Mouse (Mus musculus) forebrain, postnatal 0 days (tissue): Measurements from ENCODE around the gene Dcx. TPM values are rescaled to one million over a fixed set of nuclear protein-coding genes. Genes with fewer than 3 reads are reported as not detected.

Experiments
- ATAC-seq: fragments of 200-750 bp; cut with Nextera tagmentation; 2 replicates; pipeline ENCODE4 v1.8.0; 2017; ENCODE audit warnings: mild to moderate bottlenecking, moderate library complexity
- DNase-seq: peaks from one replicate; pipeline ENCODE4 v3.0.0-alpha.2; 2015
- H3K27ac ChIP-seq: fragments of 300-500 bp; sonication (generic); 2 replicates; pipeline ENCODE4 v1.5.1; 2014; ENCODE audit warnings: low read depth, mild to moderate bottlenecking, antibody characterized with exemption, low read length, moderate library complexity, mixed read lengths
- H3K27me3 ChIP-seq: fragments of 300-500 bp; sonication (generic); 2 replicates; pipeline ENCODE4 v1.6.1; 2014; ENCODE audit warnings: mild to moderate bottlenecking, low read length, mixed read lengths; ENCODE audit not compliant: insufficient read depth
- H3K36me3 ChIP-seq: fragments of 300-500 bp; sonication (generic); 2 replicates; pipeline ENCODE4 v1.6.1; 2014; ENCODE audit warnings: mild to moderate bottlenecking, moderate library complexity; ENCODE audit not compliant: insufficient read depth
- H3K4me1 ChIP-seq: fragments of 300-500 bp; sonication (generic); 2 replicates; pipeline ENCODE4 v1.6.1; 2014; ENCODE audit warnings: antibody characterized with exemption; ENCODE audit not compliant: insufficient read depth
- H3K4me2 ChIP-seq: fragments of 300-500 bp; sonication (generic); 2 replicates; pipeline ENCODE4 v1.6.1; 2014; ENCODE audit warnings: low read depth, mild to moderate bottlenecking, moderate library complexity
- H3K4me3 ChIP-seq: fragments of 300-500 bp; sonication (generic); 2 replicates; pipeline ENCODE4 v1.5.1; 2014; ENCODE audit warnings: low read depth, low read length, mixed read lengths
- H3K9ac ChIP-seq: fragments of 300-500 bp; sonication (generic); 2 replicates; pipeline ENCODE4 v1.6.1; 2014; ENCODE audit warnings: mild to moderate bottlenecking
- H3K9me3 ChIP-seq: fragments of 300-500 bp; sonication (generic); 2 replicates; pipeline ENCODE4 v1.6.1; 2016; ENCODE audit warnings: low read length
- CTCF ChIP-seq: sonication (generic); IDR thresholded peaks from 2 replicates; pipeline ENCODE4 v1.5.1; 2016; ENCODE audit warnings: antibody characterized with exemption, control low read depth, low read depth
- WGBS: fragments of 180-500 bp; shearing (Covaris S2); extraction: QIAGEN DNeasy Blood & Tissue Kit; methylation state at CpG from one replicate; pipeline ENCODE4 v1.1.7; 2014; 5-methylcytosine and 5-hydroxymethylcytosine counted together
- polyA plus RNA-seq: library from polyadenylated mRNA; unstranded; fragments of >200 nt; fragmentation: Nextera tagmentation; extraction: Ambion mirVana; gene quantifications from 2 replicates; pipeline ENCODE4 v1.2.1, GENCODE M21; 2015
- total RNA-seq: library from RNA; depleted of rRNA; stranded (reverse); fragments of >200 nt; gene quantifications from 2 replicates; pipeline ENCODE4 v1.2.3, GENCODE M21; 2014; rRNA removed

Gene Dcx
- total RNA-seq: 334 and 422 TPM in 2 replicates
- 156 and 219 TPM in 2 replicates for polyA plus RNA-seq

GRCm38 (mm10) chrX:143932958-143933357 lies at the start of gene Dcx:
Gene Dcx, minus strand, starts transcription at chrX:143933311.
- no peaks in the 10 kb centered on the region for H3K9me3 ChIP-seq
- peak within 1 kb of the TSS; percentile 69 for H3K9ac ChIP-seq
- no peaks in the 10 kb centered on the region for H3K36me3 ChIP-seq
- TF ChIP-seq CTCF: no peak
- peak within 1 kb of the TSS; percentile 49 for H3K4me3 ChIP-seq
- ATAC-seq (peak; percentile 88), DNase-seq (peak; percentile 83)
- H3K27me3 ChIP-seq: no peaks in the 10 kb centered on the region
- H3K4me2 ChIP-seq: peak within 1 kb of the TSS; percentile 46
- 26% methylated on average over 8 of the region's 8 CpGs for WGBS
- no peaks in the 10 kb centered on the region for H3K4me1 ChIP-seq
- H3K27ac ChIP-seq: peak within 1 kb of the TSS; percentile 92

GRCm38 (mm10) chrX:143966249-143966648 lies 33.1 kb upstream of the Dcx start:
- Histone ChIP-seq H3K27me3 (no peaks in the 10 kb centered on the region), H3K9me3 (no peaks in the 10 kb centered on the region), H3K4me3 (no peak overlapping the region), H3K36me3 (no peaks in the 10 kb centered on the region), H3K9ac (no peak overlapping the region), H3K4me2 (no peak overlapping the region), H3K4me1 (no peaks in the 10 kb centered on the region), H3K27ac (no peak overlapping the region)
- ATAC-seq (peak; percentile 43), DNase-seq (no peak)
- 57% methylated on average over 6 of the region's 6 CpGs for WGBS
- TF ChIP-seq CTCF: no peak

GRCm38 (mm10) chrX:143933671-143934070 lies 560 bp upstream of the Dcx start:
- TF ChIP-seq CTCF: no peak
- 0 out of 2 replicates have a peak overlapping the region, but pooled peaks have one; percentile 10 for H3K9ac ChIP-seq
- peak overlapping the region; percentile 92 for H3K27ac ChIP-seq
- H3K36me3 ChIP-seq: no peaks in the 10 kb centered on the region
- H3K4me3 ChIP-seq: peak overlapping the region; percentile 49
- H3K9me3 ChIP-seq: no peaks in the 10 kb centered on the region
- no peak for ATAC-seq
- H3K27me3 ChIP-seq: no peaks in the 10 kb centered on the region
- peak overlapping the region; percentile 46; the same call in 1 of the 2 replicates for H3K4me2 ChIP-seq
- peak; percentile 25 for DNase-seq
- no peaks in the 10 kb centered on the region for H3K4me1 ChIP-seq
- WGBS: 53% methylated on average over 2 of the region's 2 CpGs

- H3K9ac ChIP-seq: peak overlapping the region; percentile 69
- DNase-seq (peak; percentile 46), ATAC-seq (peak; percentile 70)
- H3K27me3 ChIP-seq: no peaks in the 10 kb centered on the region
- WGBS: 27% methylated on average over 1 of the region's 1 CpGs
- no peaks in the 10 kb centered on the region for H3K4me1 ChIP-seq
- peak overlapping the region; percentile 92 for H3K27ac ChIP-seq
- TF ChIP-seq CTCF: no peak
- no peaks in the 10 kb centered on the region for H3K36me3 ChIP-seq
- peak overlapping the region; percentile 49 for H3K4me3 ChIP-seq
- peak overlapping the region; percentile 46 for H3K4me2 ChIP-seq
- no peaks in the 10 kb centered on the region for H3K9me3 ChIP-seq
Measured at GRCm38 (mm10) chrX:143932530-143932929, 581 bp downstream of the Dcx start.

GRCm38 (mm10) chrX:143931400-143932185 lies 1.5 kb downstream of the Dcx start:
- DNase-seq: peak; percentile 65
- Histone ChIP-seq H3K4me3 (peak overlapping the region; percentile 49), H3K4me1 (no peaks in the 10 kb centered on the region), H3K27ac (peak overlapping the region; percentile 92), H3K9me3 (no peaks in the 10 kb centered on the region), H3K27me3 (no peaks in the 10 kb centered on the region), H3K9ac (peak overlapping the region; percentile 69), H3K36me3 (no peaks in the 10 kb centered on the region), H3K4me2 (peak overlapping the region; percentile 46)
- 35% methylated on average over 6 of the region's 6 CpGs for WGBS
- no peak for TF ChIP-seq CTCF
- peak; percentile 62 for ATAC-seq

GRCm38 (mm10) chrX:143922070-143922469 lies 11.0 kb downstream of the Dcx start:
- H3K9ac ChIP-seq: no peak overlapping the region
- H3K9me3 ChIP-seq: no peaks in the 10 kb centered on the region
- no peak overlapping the region for H3K4me2 ChIP-seq
- H3K4me3 ChIP-seq: no peak overlapping the region
- no peak overlapping the region for H3K27ac ChIP-seq
- TF ChIP-seq CTCF: no peak
- 81% methylated on average over 5 of the region's 5 CpGs for WGBS
- DNase-seq (no peak), ATAC-seq (no peak)
- no peaks in the 10 kb centered on the region for H3K27me3 ChIP-seq
- no peaks in the 10 kb centered on the region for H3K4me1 ChIP-seq
- H3K36me3 ChIP-seq: no peaks in the 10 kb centered on the region

GRCm38 (mm10) chrX:143906699-143907471 lies 26.2 kb downstream of the Dcx start:
- no peak for TF ChIP-seq CTCF
- DNase-seq (peak; percentile 55), ATAC-seq (peak; percentile 85)
- Histone ChIP-seq H3K4me3 (no peak overlapping the region), H3K27me3 (no peaks in the 10 kb centered on the region), H3K36me3 (no peaks in the 10 kb centered on the region), H3K4me1 (peaks cover 2% of the 10 kb centered on the region; the same call in 1 of the 2 replicates), H3K9me3 (no peaks in the 10 kb centered on the region), H3K4me2 (no peak overlapping the region), H3K9ac (no peak overlapping the region), H3K27ac (peak overlapping the region; percentile 77)
- WGBS: 31% methylated on average over 3 of the region's 3 CpGs
